In the genomic region with DNA sequence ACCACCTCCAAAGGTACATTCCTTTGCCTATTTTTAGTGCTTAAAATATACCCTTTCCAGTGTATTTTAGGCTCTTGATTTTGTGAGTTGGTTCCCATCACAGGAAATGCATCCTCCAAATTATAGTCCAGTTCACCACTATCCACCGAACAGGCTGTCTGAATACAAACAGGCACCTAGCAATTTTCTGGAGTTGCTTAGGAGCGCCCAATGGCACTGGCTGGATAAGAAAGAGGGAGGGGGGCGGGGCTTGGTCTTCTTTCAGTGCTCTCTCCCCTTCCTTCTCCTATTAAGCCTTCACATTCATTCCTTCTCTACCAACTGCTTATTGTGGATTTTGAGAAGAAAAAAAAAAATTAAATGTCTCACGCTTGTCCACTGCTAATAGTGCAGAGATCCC, we compare ENCODE assay signal across 13 mouse cellular contexts. TPM values are rescaled to one million over a fixed set of nuclear protein-coding genes. Genes with fewer than 3 reads are reported as not detected.
DNase-seq lines count a peak whose midpoint lies in the region; ATAC-seq and TF ChIP-seq lines count a peak whose summit lies in the region.
"Had no signal": no experiment of that assay in that cellular context is flagged by ENCODE, and none has a peak within 500 bp of the region (broad histone marks: within the 10 kb centered on the region; RNA-seq: fewer than 3 reads in every experiment).

No protein-coding gene starts in this region.

- 76% methylated on average over 4 of the region's 4 CpGs for WGBS in forebrain, embryonic 10.5 days
- WGBS in intestine, embryonic 14.5 days: 63% methylated on average over 4 of the region's 4 CpGs
- 80% methylated on average over 4 of the region's 4 CpGs for WGBS in neural tube, embryonic 13.5 days

- H3K36me3 ChIP-seq in forebrain, embryonic 10.5 days (replicated peaks): peaks cover 79% of the 10 kb centered on the region
- H3K36me3 ChIP-seq in intestine, embryonic 14.5 days (ENCODE audit: control insufficient read depth, insufficient read depth, low read length): peaks cover 56% of the 10 kb centered on the region
- peaks cover 11% of the 10 kb centered on the region; the same call in 1 of the 2 replicates for H3K36me3 ChIP-seq in neural tube, embryonic 13.5 days
- H3K36me3 ChIP-seq: liver, embryonic 13.5 days had no signal

- no peak for DNase-seq in left cerebral cortex, adult 2 months (ENCODE audit: extremely low spot score in 1 of 2, low spot score in 2 of 2)
- no peak for DNase-seq in left cerebral cortex, adult 18-20 months (ENCODE audit: low spot score in 2 of 2)
- no peak for DNase-seq in forebrain, embryonic 10.5 days (ENCODE audit: extremely low spot score, low spot score)
- no peak for DNase-seq in intestine, embryonic 14.5 days (ENCODE audit: low spot score)
- DNase-seq in embryo, embryonic 11 days: no peak
- DNase-seq in left cerebral cortex, postnatal 25 days (ENCODE audit: low spot score in 2 of 2): no peak
- no peak for DNase-seq in thymus, postnatal 0 days (ENCODE audit: low spot score)
- DNase-seq: adrenal gland, adult 8-10 months; cerebellum, postnatal 36 days; liver, embryonic 13.5 days; thymus, postnatal 14 days had no signal

- peak overlapping the region; percentile 36; the same call in 1 of the 2 replicates for H3K27ac ChIP-seq in left cerebral cortex, adult 2 months
- no peak overlapping the region for H3K27ac ChIP-seq in forebrain, embryonic 10.5 days
- H3K27ac ChIP-seq in intestine, embryonic 14.5 days (ENCODE audit: low read depth): no peak overlapping the region
- H3K27ac ChIP-seq in neural tube, embryonic 13.5 days (replicated peaks): peak overlapping the region; percentile 14; the same call in 1 of the 2 replicates
- H3K27ac ChIP-seq: liver, embryonic 13.5 days had no signal

- H3K27me3 ChIP-seq in forebrain, embryonic 10.5 days (ENCODE audit: poor library complexity, severe bottlenecking): no peaks in the 10 kb centered on the region
- H3K27me3 ChIP-seq in intestine, embryonic 14.5 days (replicated peaks; ENCODE audit: control insufficient read depth, insufficient read depth, low read length): no peaks in the 10 kb centered on the region
- no peaks in the 10 kb centered on the region for H3K27me3 ChIP-seq in neural tube, embryonic 13.5 days

- intact Hi-C loops in left cerebral cortex, adult 2 months (cut with DNase I): loop anchor here (10.0 kb wide), 2 partner anchors 552 to 1152 kb away; no protein-coding TSS in a partner anchor
- intact Hi-C loops in left cerebral cortex, postnatal 25 days (cut with DNase I): no loop called here

- no peak for TF ChIP-seq CTCF in left cerebral cortex, adult 2 months (IDR thresholded peaks at IDR 0.05)

- no peak for ATAC-seq in intestine, embryonic 14.5 days (replicated peaks; ENCODE audit: low FRiP score, low TSS enrichment, low read depth)
- no peak for ATAC-seq in neural tube, embryonic 13.5 days (ENCODE audit: low read depth)

- H3K9ac ChIP-seq in intestine, embryonic 14.5 days (ENCODE audit: low read length): peak overlapping the region; percentile 41
- H3K9ac ChIP-seq in neural tube, embryonic 13.5 days: peak overlapping the region; percentile 62
- H3K9ac ChIP-seq: liver, embryonic 13.5 days had no signal

- peak overlapping the region; percentile 36 for H3K4me3 ChIP-seq in left cerebral cortex, adult 2 months
- peak overlapping the region; percentile 78 for H3K4me3 ChIP-seq in forebrain, embryonic 10.5 days
- H3K4me3 ChIP-seq in intestine, embryonic 14.5 days (ENCODE audit: low read depth, low read length): peak overlapping the region; percentile 65
- H3K4me3 ChIP-seq in neural tube, embryonic 13.5 days: peak overlapping the region; percentile 71
- H3K4me3 ChIP-seq: liver, embryonic 13.5 days had no signal

- H3K4me2 ChIP-seq in intestine, embryonic 14.5 days (ENCODE audit: low read length): peak overlapping the region; percentile 79
- peak overlapping the region; percentile 76 for H3K4me2 ChIP-seq in neural tube, embryonic 13.5 days

- H3K4me1 ChIP-seq in forebrain, embryonic 10.5 days: peaks cover 56% of the 10 kb centered on the region
- peaks cover 31% of the 10 kb centered on the region for H3K4me1 ChIP-seq in intestine, embryonic 14.5 days (replicated peaks; ENCODE audit: control insufficient read depth, insufficient read depth, low read length)
- peaks cover 69% of the 10 kb centered on the region for H3K4me1 ChIP-seq in neural tube, embryonic 13.5 days (replicated peaks)
- H3K4me1 ChIP-seq: liver, embryonic 13.5 days had no signal

- no peaks in the 10 kb centered on the region for H3K9me3 ChIP-seq in forebrain, embryonic 10.5 days
- H3K9me3 ChIP-seq in intestine, embryonic 14.5 days (ENCODE audit: control insufficient read depth, low read length): no peaks in the 10 kb centered on the region
- H3K9me3 ChIP-seq in neural tube, embryonic 13.5 days: no peaks in the 10 kb centered on the region
- H3K9me3 ChIP-seq: liver, embryonic 13.5 days had no signal

RNA-seq across cellular contexts. Expression of gene Pcdh18, which starts 4.4 kb away (rescaled TPM):
- total RNA-seq in left cerebral cortex, adult 2 months (2021): 1 to 10 TPM; 5.2 to 6.3 TPM
- total RNA-seq in left cerebral cortex, adult 18-20 months (2021): 1 to 10 TPM; 4.8 to 5.4 TPM
- 57.9 and 59.5 TPM in 2 replicates for polyA plus RNA-seq in forebrain, embryonic 10.5 days (2016; fragmentation: Nextera tagmentation; extraction: Ambion mirVana)
- polyA plus RNA-seq in intestine, embryonic 14.5 days (2014; fragmentation: Nextera tagmentation; extraction: Ambion mirVana): 61.4 and 74.9 TPM in 2 replicates
- polyA plus RNA-seq in neural tube, embryonic 13.5 days (2015; fragmentation: Nextera tagmentation; extraction: Ambion mirVana): 26.5 and 30.9 TPM in 2 replicates
- 1 to 10 TPM; 5.6 to 7.7 TPM for total RNA-seq in left cerebral cortex, postnatal 25 days (2021)
- polyA plus RNA-seq in thymus, postnatal 0 days (2015; fragmentation: Nextera tagmentation; extraction: Ambion mirVana): 3.6 and 4.0 TPM in 2 replicates
- total RNA-seq: hematopoietic stem cell, adult 5-6 weeks had no signal

Comparison
In these comparisons a context has a peak if more than half of its experiments do, and no peak if none do; other contexts are left out.
1. H3K27ac ChIP-seq: peak in left cerebral cortex, adult 2 months (single experiment) and neural tube, embryonic 13.5 days (single experiment); none in forebrain, embryonic 10.5 days (single experiment) and intestine, embryonic 14.5 days (single experiment).
2. Peak in every context shown above with its lines, with median percentiles within 50 percentile points of each other: H3K4me3 ChIP-seq.